Mouse (Mus musculus) neural tube, embryonic 13.5 days (tissue): ENCODE results near the gene Chaf1a. TPM values are rescaled to one million over a fixed set of nuclear protein-coding genes. Genes with fewer than 3 reads are reported as not detected.

Source experiments
- ATAC-seq: fragments of 200-750 bp; cut with Nextera tagmentation; 2 replicates; pipeline ENCODE4 v1.8.0; 2017; ENCODE audit warnings: low read depth, mild to moderate bottlenecking, moderate TSS enrichment, moderate library complexity
- H3K27ac ChIP-seq: fragments of 300-500 bp; sonication (generic); replicated peaks from 2 replicates; pipeline ENCODE4 v1.5.1; 2015; ENCODE audit warnings: moderate library complexity, mild to moderate bottlenecking, inconsistent platforms
- H3K27me3 ChIP-seq: fragments of 300-500 bp; sonication (generic); 2 replicates; pipeline ENCODE4 v1.6.1; 2015; ENCODE audit warnings: mild to moderate bottlenecking, inconsistent platforms
- H3K36me3 ChIP-seq: fragments of 300-500 bp; sonication (generic); 2 replicates; pipeline ENCODE4 v1.6.1; 2015; ENCODE audit warnings: mild to moderate bottlenecking, inconsistent platforms
- H3K4me1 ChIP-seq: fragments of 300-500 bp; sonication (generic); replicated peaks from 2 replicates; pipeline ENCODE4 v1.6.1; 2015; ENCODE audit warnings: inconsistent platforms
- H3K4me2 ChIP-seq: fragments of 300-500 bp; sonication (generic); 2 replicates; pipeline ENCODE4 v1.6.1; 2015; ENCODE audit warnings: inconsistent platforms, mild to moderate bottlenecking, moderate library complexity
- H3K4me3 ChIP-seq: fragments of 300-500 bp; sonication (generic); 2 replicates; pipeline ENCODE4 v1.5.1; 2015; ENCODE audit warnings: mild to moderate bottlenecking, inconsistent platforms
- H3K9ac ChIP-seq: fragments of 300-500 bp; sonication (generic); 2 replicates; pipeline ENCODE4 v1.6.1; 2015; ENCODE audit warnings: moderate library complexity, mild to moderate bottlenecking, inconsistent platforms
- H3K9me3 ChIP-seq: fragments of 300-500 bp; sonication (generic); 2 replicates; pipeline ENCODE4 v1.6.1; 2016; ENCODE audit warnings: inconsistent platforms
- WGBS: fragments of 180-500 bp; shearing (Covaris S2); methylation state at CpG from one replicate; pipeline ENCODE4 v1.1.7; 2015; 5-methylcytosine and 5-hydroxymethylcytosine counted together
- polyA plus RNA-seq: library from polyadenylated mRNA; unstranded; fragments of >200 nt; fragmentation: Nextera tagmentation; extraction: Ambion mirVana; gene quantifications from 2 replicates; pipeline ENCODE4 v1.2.1, GENCODE M21; 2015

The Chaf1a gene
- polyA plus RNA-seq, 1 experiment from 2014 or later, result 6.3 TPM

GRCm38 (mm10) chr17:56116193-56116592, 76.0 kb downstream of the Chaf1a start:
- Histone ChIP-seq H3K9me3 (no peaks in the 10 kb centered on the region), H3K36me3 (no peaks in the 10 kb centered on the region), H3K4me3 (no peak overlapping the region), H3K9ac (no peak overlapping the region), H3K27ac (no peak overlapping the region), H3K27me3 (peaks cover 49% of the 10 kb centered on the region), H3K4me1 (peaks cover 17% of the 10 kb centered on the region), H3K4me2 (no peak overlapping the region)
- WGBS, result 71% methylated on average over 10 of the region's 10 CpGs
- no peak for ATAC-seq

GRCm38 (mm10) chr17:56117251-56117710, 77.0 kb downstream of the Chaf1a start, which contains the start of gene Plin5:
Plin5 (minus strand) TSS chr17:56117596.
- H3K4me1 ChIP-seq, result peaks cover 16% of the 10 kb centered on the region
- under 1% methylated on average over 27 of the region's 27 CpGs for WGBS
- peak; percentile 5; the same call in 1 of the 2 replicates for ATAC-seq
- peak within 1 kb of the TSS; percentile 26; the same call in 1 of the 2 replicates for H3K9ac ChIP-seq
- peak within 1 kb of the TSS; percentile 58 for H3K4me2 ChIP-seq
- H3K27ac ChIP-seq, result no peak within 1 kb of the TSS
- peaks cover 60% of the 10 kb centered on the region for H3K27me3 ChIP-seq
- H3K36me3 ChIP-seq, result no peaks in the 10 kb centered on the region
- H3K4me3 ChIP-seq, result peak within 1 kb of the TSS; percentile 28
- peaks cover 4% of the 10 kb centered on the region for H3K9me3 ChIP-seq

GRCm38 (mm10) chr17:56119431-56119830, 79.2 kb downstream of the Chaf1a start:
- peaks cover 17% of the 10 kb centered on the region for H3K36me3 ChIP-seq
- peaks cover 22% of the 10 kb centered on the region for H3K4me1 ChIP-seq
- no peak overlapping the region for H3K4me3 ChIP-seq
- 45% methylated on average over 12 of the region's 12 CpGs for whole genome bisulfite sequencing
- no peak overlapping the region for H3K4me2 ChIP-seq
- no peak overlapping the region for H3K9ac ChIP-seq
- peaks cover 81% of the 10 kb centered on the region for H3K27me3 ChIP-seq
- no peak for ATAC-seq
- no peak overlapping the region for H3K27ac ChIP-seq
- H3K9me3 ChIP-seq, result peaks cover 15% of the 10 kb centered on the region

- Histone ChIP-seq H3K36me3 (peaks cover 24% of the 10 kb centered on the region), H3K4me1 (peaks cover 25% of the 10 kb centered on the region), H3K9ac (no peak overlapping the region), H3K9me3 (peaks cover 15% of the 10 kb centered on the region), H3K27me3 (peaks cover 89% of the 10 kb centered on the region), H3K27ac (no peak overlapping the region), H3K4me3 (no peak overlapping the region), H3K4me2 (0 out of 2 replicates have a peak overlapping the region, but pooled peaks have one; percentile 16)
- ATAC-seq, result no peak
- WGBS, result 9% methylated on average over 66 of the region's 66 CpGs
Observed at GRCm38 (mm10) chr17:56119981-56120880, 80.0 kb downstream of the Chaf1a start.

GRCm38 (mm10) chr17:56121826-56122225, 81.6 kb downstream of the Chaf1a start, which contains the start of gene Lrg1:
Lrg1 (minus strand) TSS chr17:56122001.
- WGBS, result 67% methylated on average over 2 of the region's 2 CpGs

More at GRCm38 (mm10) chr17:56121826-56122225, 81.6 kb downstream of the Chaf1a start, which contains the start of gene Lrg1:
- no peak within 1 kb of the TSS for H3K4me2 ChIP-seq
- peaks cover 15% of the 10 kb centered on the region for H3K9me3 ChIP-seq
- H3K27me3 ChIP-seq, result peaks cover 93% of the 10 kb centered on the region
- peaks cover 25% of the 10 kb centered on the region for H3K4me1 ChIP-seq
- peaks cover 38% of the 10 kb centered on the region for H3K36me3 ChIP-seq
- H3K4me3 ChIP-seq, result no peak within 1 kb of the TSS
- ATAC-seq, result no peak
- no peak within 1 kb of the TSS for H3K27ac ChIP-seq
- H3K9ac ChIP-seq, result no peak within 1 kb of the TSS

Other genes with a start within 250 kb of the Chaf1a start
- 10.1 and 11.9 TPM in 2 replicates for gene Zfp119a, start 161.5 kb upstream of the Chaf1a start, polyA plus RNA-seq
- 15.6 and 18.9 TPM in 2 replicates for gene Zfp959, start 148.3 kb upstream of the Chaf1a start, polyA plus RNA-seq
- gene Zfp119b, start 90.9 kb upstream of the Chaf1a start, polyA plus RNA-seq, result 9.0 and 9.6 TPM in 2 replicates
- gene Ebi3, start 87.8 kb upstream of the Chaf1a start, polyA plus RNA-seq, result 4.1 and 5.1 TPM in 2 replicates
- 21.1 and 24.1 TPM in 2 replicates for gene Yju2, start 81.3 kb upstream of the Chaf1a start, polyA plus RNA-seq
- gene Shd, start 70.0 kb upstream of the Chaf1a start, polyA plus RNA-seq, result 150 and 161 TPM in 2 replicates
- 145 and 165 TPM in 2 replicates for gene Fsd1, start 53.9 kb upstream of the Chaf1a start, polyA plus RNA-seq
- gene Stap2, start 34.9 kb upstream of the Chaf1a start, polyA plus RNA-seq, result 6.4 and 7.4 TPM in 2 replicates
- 156 and 174 TPM in 2 replicates for gene Mpnd, start 34.7 kb upstream of the Chaf1a start, polyA plus RNA-seq
- 112 and 114 TPM in 2 replicates for gene Sh3gl1, start 3.8 kb upstream of the Chaf1a start, polyA plus RNA-seq
- 79.6 and 91.4 TPM in 2 replicates for gene Ubxn6, start 34.6 kb downstream of the Chaf1a start, polyA plus RNA-seq
- gene Hdgfl2, start 39.2 kb downstream of the Chaf1a start, polyA plus RNA-seq, result 140 and 150 TPM in 2 replicates
- 0.03 and 0.11 TPM in 2 replicates for gene Plin4, start 69.4 kb downstream of the Chaf1a start, polyA plus RNA-seq
- 0.83 and 0.93 TPM in 2 replicates for gene Plin5, start 77.2 kb downstream of the Chaf1a start, polyA plus RNA-seq
- 0.22 TPM in 1 of 2 replicates, not detected in the other for gene Lrg1, start 81.6 kb downstream of the Chaf1a start, polyA plus RNA-seq
- 10.9 and 11.1 TPM in 2 replicates for gene Sema6b, start 99.9 kb downstream of the Chaf1a start, polyA plus RNA-seq
- 8.5 and 9.1 TPM in 2 replicates for gene Tnfaip8l1, start 122.0 kb downstream of the Chaf1a start, polyA plus RNA-seq
- 67.4 and 74.2 TPM in 2 replicates for gene Mydgf, start 143.5 kb downstream of the Chaf1a start, polyA plus RNA-seq
- 25.7 and 26.3 TPM in 2 replicates for gene Dpp9, start 178.5 kb downstream of the Chaf1a start, polyA plus RNA-seq
- gene Fem1a, start 216.4 kb downstream of the Chaf1a start, polyA plus RNA-seq, result 16.6 and 19.1 TPM in 2 replicates
- gene Ticam1, start 236.3 kb downstream of the Chaf1a start, polyA plus RNA-seq, result 1.5 and 1.7 TPM in 2 replicates